8 mouse cellular contexts compared by ENCODE assay signal in genomic region chr19:46327531-46328064, GRCm38 (mm10). TPM values are rescaled to one million over a fixed set of nuclear protein-coding genes. Genes with fewer than 3 reads are reported as not detected.
DNase-seq lines count a peak whose midpoint lies in the region; ATAC-seq and TF ChIP-seq lines count a peak whose summit lies in the region.

No protein-coding gene starts in this region.

- H3K9me3 ChIP-seq in lung, embryonic 15.5 days: no peaks in the 10 kb centered on the region
- H3K9me3 ChIP-seq in embryonic facial prominence, embryonic 14.5 days (ENCODE audit: control insufficient read depth, low read length): no peaks in the 10 kb centered on the region
- no peaks in the 10 kb centered on the region for H3K9me3 ChIP-seq in intestine, postnatal 0 days (ENCODE audit: control insufficient read depth)
- no peaks in the 10 kb centered on the region for H3K9me3 ChIP-seq in neural tube, embryonic 13.5 days

- peaks cover 51% of the 10 kb centered on the region for H3K27me3 ChIP-seq in lung, embryonic 15.5 days
- peaks cover 47% of the 10 kb centered on the region for H3K27me3 ChIP-seq in embryonic facial prominence, embryonic 14.5 days (replicated peaks; ENCODE audit: control insufficient read depth, insufficient read depth, low read length)
- H3K27me3 ChIP-seq in intestine, postnatal 0 days (replicated peaks; ENCODE audit: control insufficient read depth, insufficient read depth, low read length): peaks cover 36% of the 10 kb centered on the region
- peaks cover 35% of the 10 kb centered on the region for H3K27me3 ChIP-seq in neural tube, embryonic 13.5 days

- no peak for TF ChIP-seq CTCF in intestine, postnatal 0 days (IDR thresholded peaks at IDR 0.05; ENCODE audit: low read depth)

- H3K4me1 ChIP-seq in lung, embryonic 15.5 days: peaks cover 27% of the 10 kb centered on the region
- peaks cover 14% of the 10 kb centered on the region for H3K4me1 ChIP-seq in embryonic facial prominence, embryonic 14.5 days (ENCODE audit: control insufficient read depth, insufficient read depth, low read length)
- peaks cover 15% of the 10 kb centered on the region; the same call in 1 of the 2 replicates for H3K4me1 ChIP-seq in intestine, postnatal 0 days (replicated peaks; ENCODE audit: control insufficient read depth, insufficient read depth, low read length)
- H3K4me1 ChIP-seq in neural tube, embryonic 13.5 days (replicated peaks): peaks cover 64% of the 10 kb centered on the region

- ATAC-seq in lung, embryonic 15.5 days (ENCODE audit: borderline replicate concordance, extremely low read depth, low FRiP score, low TSS enrichment): no peak
- no peak for ATAC-seq in embryonic facial prominence, embryonic 14.5 days (ENCODE audit: low read depth)
- ATAC-seq in intestine, postnatal 0 days: no peak
- ATAC-seq in neural tube, embryonic 13.5 days (ENCODE audit: low read depth): peak; percentile 2; the same call in 1 of the 2 replicates
- no peak for ATAC-seq in activated CD4-positive, CD25-positive, alpha-beta regulatory T cell, adult 4 months

- peaks cover 11% of the 10 kb centered on the region; the same call in 1 of the 2 replicates for H3K36me3 ChIP-seq in lung, embryonic 15.5 days
- peaks cover 24% of the 10 kb centered on the region for H3K36me3 ChIP-seq in embryonic facial prominence, embryonic 14.5 days (ENCODE audit: control insufficient read depth, insufficient read depth, low read length)
- H3K36me3 ChIP-seq in intestine, postnatal 0 days (ENCODE audit: control insufficient read depth, insufficient read depth): peaks cover 22% of the 10 kb centered on the region
- H3K36me3 ChIP-seq in neural tube, embryonic 13.5 days: peaks cover 24% of the 10 kb centered on the region

- WGBS in lung, embryonic 15.5 days: 23% methylated on average over 14 of the region's 14 CpGs
- WGBS in embryonic facial prominence, embryonic 14.5 days: 35% methylated on average over 14 of the region's 14 CpGs
- 21% methylated on average over 14 of the region's 14 CpGs for WGBS in intestine, postnatal 0 days
- 29% methylated on average over 14 of the region's 14 CpGs for WGBS in neural tube, embryonic 13.5 days

- peak overlapping the region; percentile 89 for H3K27ac ChIP-seq in lung, embryonic 15.5 days
- peak overlapping the region; percentile 83; the same call in 1 of the 2 replicates for H3K27ac ChIP-seq in embryonic facial prominence, embryonic 14.5 days (replicated peaks; ENCODE audit: low read depth, low read length)
- peak overlapping the region; percentile 82; the same call in 1 of the 2 replicates for H3K27ac ChIP-seq in intestine, postnatal 0 days (ENCODE audit: low read depth, low read length)
- peak overlapping the region; percentile 97 for H3K27ac ChIP-seq in neural tube, embryonic 13.5 days (replicated peaks)

- peak overlapping the region; percentile 100 for H3K4me2 ChIP-seq in lung, embryonic 15.5 days
- H3K4me2 ChIP-seq in embryonic facial prominence, embryonic 14.5 days (ENCODE audit: low read depth, low read length): peak overlapping the region; percentile 99
- peak overlapping the region; percentile 94 for H3K4me2 ChIP-seq in intestine, postnatal 0 days (replicated peaks; ENCODE audit: low read depth)
- H3K4me2 ChIP-seq in neural tube, embryonic 13.5 days: peak overlapping the region; percentile 99

- no peak for DNase-seq in lung, postnatal 4 days
- no peak for DNase-seq in embryonic facial prominence, embryonic 14.5 days (ENCODE audit: low spot score)
- no peak for DNase-seq in testis, postnatal 14 days (ENCODE audit: low spot score)
- no peak for DNase-seq in lung, postnatal 10 days

- H3K9ac ChIP-seq in lung, embryonic 15.5 days: peak overlapping the region; percentile 70
- peak overlapping the region; percentile 67 for H3K9ac ChIP-seq in embryonic facial prominence, embryonic 14.5 days (ENCODE audit: low read depth, low read length)
- H3K9ac ChIP-seq in intestine, postnatal 0 days (ENCODE audit: low read depth, low read length): peak overlapping the region; percentile 62; the same call in 1 of the 2 replicates
- peak overlapping the region; percentile 80 for H3K9ac ChIP-seq in neural tube, embryonic 13.5 days

- H3K4me3 ChIP-seq in lung, embryonic 15.5 days: peak overlapping the region; percentile 76
- H3K4me3 ChIP-seq in embryonic facial prominence, embryonic 14.5 days (ENCODE audit: low read depth, low read length): peak overlapping the region; percentile 70
- peak overlapping the region; percentile 66 for H3K4me3 ChIP-seq in intestine, postnatal 0 days (ENCODE audit: low read depth, low read length)
- peak overlapping the region; percentile 65 for H3K4me3 ChIP-seq in neural tube, embryonic 13.5 days

RNA-seq across cellular contexts. Expression of gene Fbxl15, which starts 0.4 kb away (rescaled TPM):
- 13.3 and 14.2 TPM in 2 replicates for polyA plus RNA-seq in lung, embryonic 15.5 days (2015; fragmentation: Nextera tagmentation; extraction: Ambion mirVana)
- polyA plus RNA-seq in embryonic facial prominence, embryonic 14.5 days (2014; fragmentation: Nextera tagmentation; extraction: Ambion mirVana): 13.8 and 14.7 TPM in 2 replicates
- polyA plus RNA-seq in intestine, postnatal 0 days (2015; fragmentation: Nextera tagmentation; extraction: Ambion mirVana): 22.0 and 25.3 TPM in 2 replicates
- polyA plus RNA-seq in neural tube, embryonic 13.5 days (2015; fragmentation: Nextera tagmentation; extraction: Ambion mirVana): 37.7 and 39.1 TPM in 2 replicates
- polyA plus RNA-seq in activated CD4-positive, CD25-positive, alpha-beta regulatory T cell, adult 4 months (2017; shearing (Covaris generic)): 1 to 10 TPM; 5.6 to 6.9 TPM

RNA-seq across cellular contexts. Expression of gene Psd, which starts 0.6 kb away (rescaled TPM):
- 7.0 and 8.3 TPM in 2 replicates for polyA plus RNA-seq in lung, embryonic 15.5 days (2015; fragmentation: Nextera tagmentation; extraction: Ambion mirVana)
- polyA plus RNA-seq in embryonic facial prominence, embryonic 14.5 days (2014; fragmentation: Nextera tagmentation; extraction: Ambion mirVana): 5.8 and 8.6 TPM in 2 replicates
- polyA plus RNA-seq in intestine, postnatal 0 days (2015; fragmentation: Nextera tagmentation; extraction: Ambion mirVana): 27.1 and 30.1 TPM in 2 replicates
- polyA plus RNA-seq in neural tube, embryonic 13.5 days (2015; fragmentation: Nextera tagmentation; extraction: Ambion mirVana): 47.2 and 53.8 TPM in 2 replicates
- 1 to 10 TPM; 3.4 to 4.5 TPM for polyA plus RNA-seq in activated CD4-positive, CD25-positive, alpha-beta regulatory T cell, adult 4 months (2017; shearing (Covaris generic))

RNA-seq across cellular contexts. Expression of gene Cuedc2, which starts 10.9 kb away (rescaled TPM):
- polyA plus RNA-seq in lung, embryonic 15.5 days (2015; fragmentation: Nextera tagmentation; extraction: Ambion mirVana): 146 and 154 TPM in 2 replicates
- polyA plus RNA-seq in embryonic facial prominence, embryonic 14.5 days (2014; fragmentation: Nextera tagmentation; extraction: Ambion mirVana): 174 and 184 TPM in 2 replicates
- polyA plus RNA-seq in intestine, postnatal 0 days (2015; fragmentation: Nextera tagmentation; extraction: Ambion mirVana): 78.8 and 80.0 TPM in 2 replicates
- polyA plus RNA-seq in neural tube, embryonic 13.5 days (2015; fragmentation: Nextera tagmentation; extraction: Ambion mirVana): 318 and 357 TPM in 2 replicates
- polyA plus RNA-seq in activated CD4-positive, CD25-positive, alpha-beta regulatory T cell, adult 4 months (2017; shearing (Covaris generic)): 10 to 100 TPM; 40.7 to 52.4 TPM

RNA-seq across cellular contexts. Expression of gene Mfsd13a, which starts 13.3 kb away (rescaled TPM):
- 10.1 and 10.5 TPM in 2 replicates for polyA plus RNA-seq in lung, embryonic 15.5 days (2015; fragmentation: Nextera tagmentation; extraction: Ambion mirVana)
- polyA plus RNA-seq in embryonic facial prominence, embryonic 14.5 days (2014; fragmentation: Nextera tagmentation; extraction: Ambion mirVana): 3.7 and 4.6 TPM in 2 replicates
- polyA plus RNA-seq in intestine, postnatal 0 days (2015; fragmentation: Nextera tagmentation; extraction: Ambion mirVana): 11.8 and 12.7 TPM in 2 replicates
- polyA plus RNA-seq in neural tube, embryonic 13.5 days (2015; fragmentation: Nextera tagmentation; extraction: Ambion mirVana): 10.3 and 10.6 TPM in 2 replicates
- polyA plus RNA-seq in activated CD4-positive, CD25-positive, alpha-beta regulatory T cell, adult 4 months (2017; shearing (Covaris generic)): 1 to 10 TPM; 3.9 to 7.1 TPM

RNA-seq across cellular contexts. Expression of gene 2310034G01Rik, which starts 22.5 kb away (rescaled TPM):
- 2.0 and 2.4 TPM in 2 replicates for polyA plus RNA-seq in lung, embryonic 15.5 days (2015; fragmentation: Nextera tagmentation; extraction: Ambion mirVana)
- 1.8 and 3.6 TPM in 2 replicates for polyA plus RNA-seq in embryonic facial prominence, embryonic 14.5 days (2014; fragmentation: Nextera tagmentation; extraction: Ambion mirVana)
- 1.1 and 1.3 TPM in 2 replicates for polyA plus RNA-seq in intestine, postnatal 0 days (2015; fragmentation: Nextera tagmentation; extraction: Ambion mirVana)
- 2.5 and 3.5 TPM in 2 replicates for polyA plus RNA-seq in neural tube, embryonic 13.5 days (2015; fragmentation: Nextera tagmentation; extraction: Ambion mirVana)
- not detected for polyA plus RNA-seq in activated CD4-positive, CD25-positive, alpha-beta regulatory T cell, adult 4 months (2017; shearing (Covaris generic))
